Comparison of ENCODE assay signal across 24 mouse cellular contexts in genomic region chr12:83586628-83587027, GRCm38 (mm10).
"Had no signal": no experiment of that assay in that cellular context is flagged by ENCODE, and none has a peak within 500 bp of the region (broad histone marks: within the 10 kb centered on the region; RNA-seq: fewer than 3 reads in every experiment).

No protein-coding gene starts in this region.

- H3K4me1 ChIP-seq: heart, embryonic 13.5 days; heart, embryonic 15.5 days; limb, embryonic 10.5 days; limb, embryonic 12.5 days had no signal

- H3K9me3 ChIP-seq: heart, embryonic 13.5 days; heart, embryonic 15.5 days; hindbrain, embryonic 13.5 days; hindbrain, embryonic 15.5 days; limb, embryonic 10.5 days; liver, embryonic 13.5 days; liver, embryonic 15.5 days had no signal

- DNase-seq: gastrocnemius, adult 2 months; gastrocnemius, postnatal 10 days; gastrocnemius, postnatal 25 days; heart, adult 11 months; heart, adult 2 months; heart, postnatal 14 days; heart, postnatal 36 days; kidney, adult 11 months; liver; liver, embryonic 13.5 days had no signal

- H3K4me2 ChIP-seq: heart, embryonic 11.5 days; heart, embryonic 13.5 days; heart, embryonic 15.5 days; hindbrain, embryonic 13.5 days; hindbrain, embryonic 15.5 days; limb, embryonic 12.5 days; liver, embryonic 11.5 days; liver, embryonic 13.5 days; liver, embryonic 15.5 days had no signal

- ATAC-seq: hindbrain, postnatal 0 days; intestine, embryonic 16.5 days had no signal

- H3K9ac ChIP-seq: heart, embryonic 13.5 days; heart, embryonic 15.5 days; hindbrain, embryonic 13.5 days; hindbrain, embryonic 15.5 days; limb, embryonic 12.5 days; liver, embryonic 13.5 days; liver, embryonic 15.5 days had no signal

- H3K27me3 ChIP-seq: heart, embryonic 13.5 days; heart, embryonic 15.5 days; hindbrain, embryonic 13.5 days; hindbrain, embryonic 15.5 days; limb, embryonic 12.5 days; liver, embryonic 13.5 days; liver, embryonic 15.5 days had no signal

- H3K4me3 ChIP-seq: gastrocnemius, adult 2 months; heart, adult 2 months; heart, embryonic 13.5 days; heart, embryonic 15.5 days; hindbrain, embryonic 13.5 days; hindbrain, embryonic 15.5 days; layer of hippocampus, adult 2 months; left cerebral cortex, adult 2 months; limb, embryonic 10.5 days; limb, embryonic 12.5 days; liver, embryonic 13.5 days; liver, embryonic 15.5 days had no signal

- H3K27ac ChIP-seq: heart, adult 2 months; heart, embryonic 13.5 days; heart, embryonic 15.5 days; hindbrain, embryonic 13.5 days; hindbrain, embryonic 15.5 days; hindbrain, postnatal 0 days; kidney, postnatal 0 days; layer of hippocampus, adult 2 months; left cerebral cortex, adult 2 months; limb, embryonic 10.5 days; limb, embryonic 12.5 days; liver, embryonic 13.5 days; liver, embryonic 15.5 days had no signal
